Mouse (Mus musculus) stomach, postnatal 0 days (tissue): Measurements from ENCODE around the gene Myh6.

ENCODE experiments used
- CTCF ChIP-seq: IDR thresholded peaks from 2 replicates; pipeline ENCODE4 v1.5.1; 2016; ENCODE audit warnings: antibody characterized with exemption, low read depth, mild to moderate bottlenecking, moderate library complexity
- EP300 ChIP-seq: optimal IDR thresholded peaks from 2 replicates; pipeline ENCODE3; 2016; ENCODE audit warnings: antibody characterized with exemption

- TF ChIP-seq CTCF = no peak
- no peak for TF ChIP-seq EP300
Measured at GRCm38 (mm10) chr14:54940176-54940530, 26.6 kb downstream of the Myh6 start.
